Mouse (Mus musculus) embryonic fibroblast, embryonic 13.5 days (primary cell): ENCODE data around the gene Wdr25.

ENCODE experiments used
- CTCF ChIP-seq: IDR thresholded peaks from 2 replicates; pipeline ENCODE4 v1.5.1; 2011; ENCODE audit warnings: mild to moderate bottlenecking, control low read depth, low read length, moderate library complexity, borderline replicate concordance; ENCODE audit not compliant: insufficient read depth
- POLR2A ChIP-seq: IDR thresholded peaks from 2 replicates; pipeline ENCODE4 v1.6.1; 2011; ENCODE audit warnings: low read depth, mild to moderate bottlenecking, control low read depth, low read length, moderate library complexity

DNA sequence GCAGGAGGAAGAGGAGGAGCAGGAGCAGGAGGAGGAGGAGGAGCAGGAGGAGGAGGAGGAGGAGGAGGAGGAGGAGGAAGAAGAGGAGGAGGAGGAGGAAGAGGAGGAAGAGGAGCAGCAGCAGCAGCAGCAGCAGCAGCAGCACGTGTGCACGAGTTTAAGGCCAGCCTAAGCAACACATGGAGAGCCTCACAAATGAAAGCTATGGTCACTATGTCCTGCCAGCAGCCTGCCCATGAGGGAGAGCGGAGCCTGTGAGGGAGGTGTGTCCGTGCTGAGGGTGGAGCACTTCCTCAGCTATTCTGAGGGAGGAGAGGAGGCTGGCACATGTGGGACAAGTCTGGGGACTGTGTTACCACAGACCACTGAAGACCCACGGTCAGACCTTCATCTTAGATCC is 20.3 kb upstream of the Wdr25 start:
- TF ChIP-seq CTCF = no peak
- TF ChIP-seq POLR2A = no peak
